In the genomic region with DNA sequence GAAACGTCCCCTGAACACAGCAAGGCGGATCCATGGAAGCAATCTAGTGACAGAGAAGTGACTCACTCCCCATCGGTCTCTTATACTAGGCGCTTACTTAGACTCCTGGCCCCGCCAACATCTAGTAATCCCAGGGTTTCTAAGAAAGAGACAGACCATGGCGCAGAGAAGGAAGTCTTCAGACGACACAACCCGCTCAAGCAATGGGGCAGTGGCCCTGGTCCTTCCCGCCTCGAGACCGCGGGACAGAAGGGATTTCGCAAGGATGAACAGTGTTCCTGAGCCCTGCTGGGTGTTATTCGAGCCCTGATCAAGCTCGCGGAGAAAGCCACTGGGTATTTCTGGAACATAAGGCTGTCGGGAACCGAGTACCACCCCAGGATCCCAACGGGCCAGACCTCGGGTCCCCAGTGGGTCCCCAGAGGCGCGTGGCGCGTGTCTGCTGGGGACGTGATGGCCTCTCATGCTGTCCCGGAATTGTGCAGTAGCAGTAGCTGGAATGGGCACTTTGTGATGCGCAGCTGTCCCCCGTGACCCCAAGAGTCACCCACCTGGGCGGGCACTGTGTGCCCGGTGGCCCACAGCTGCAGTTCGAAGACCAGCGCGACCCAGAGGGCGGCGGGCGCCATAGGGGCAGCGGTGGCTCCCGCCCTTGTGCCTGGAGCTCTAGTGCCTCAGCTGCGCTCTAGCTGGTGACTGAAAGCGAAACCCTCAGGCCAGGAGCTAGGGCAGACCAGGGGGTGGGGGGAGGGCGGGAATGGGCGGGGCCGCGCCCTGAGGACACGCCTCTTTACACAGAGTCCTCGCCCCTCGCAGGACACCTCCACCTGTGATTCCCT, we compare ENCODE assay signal across 8 mouse cellular contexts. TPM values are rescaled to one million over a fixed set of nuclear protein-coding genes. Genes with fewer than 3 reads are reported as not detected.
DNase-seq lines count a peak whose midpoint lies in the region; ATAC-seq and TF ChIP-seq lines count a peak whose summit lies in the region.

Gene Tnfrsf1b, minus strand, starts transcription at position 698 of the 839 bp plus-strand sequence.

- TF ChIP-seq EP300 in MEL (IDR thresholded peaks at IDR 0.05; ENCODE audit: low read depth in 1 of 2, low read length in 2 of 2): no peak

- ATAC-seq in intestine, postnatal 0 days: peak; percentile 95
- peak; percentile 81 for ATAC-seq in neural tube, embryonic 14.5 days (ENCODE audit: low read depth)

- H3K4me1 ChIP-seq in MEL (ENCODE audit: control insufficient read depth in 1 of 2, insufficient read depth in 2 of 2, low read length in 2 of 2): peaks cover 0 to 11% of the 10 kb centered on the region in 2 experiments; a peak in 2 of 4 replicates
- no peaks in the 10 kb centered on the region for H3K4me1 ChIP-seq in cortical plate, adult 2 months (ENCODE audit: control insufficient read depth, insufficient read depth, low read length)
- no peaks in the 10 kb centered on the region for H3K4me1 ChIP-seq in intestine, postnatal 0 days (replicated peaks; ENCODE audit: control insufficient read depth, insufficient read depth, low read length)
- peaks cover 5% of the 10 kb centered on the region; the same call in 1 of the 2 replicates for H3K4me1 ChIP-seq in lung, adult 2 months (ENCODE audit: control insufficient read depth, insufficient read depth, low read length)
- H3K4me1 ChIP-seq in neural tube, embryonic 14.5 days (ENCODE audit: control insufficient read depth, insufficient read depth, low read length): 0 out of 2 replicates have a peak, but pooled peaks cover 4% of the 10 kb centered on the region

- no peak for TF ChIP-seq RAD21 in MEL (IDR thresholded peaks at IDR 0.05; ENCODE audit: low read depth, low read length)

- H3K79me2 ChIP-seq in MEL (ENCODE audit: control insufficient read depth, insufficient read depth, low read length, poor library complexity): no peaks in the 10 kb centered on the region

- peak within 1 kb of the TSS; percentile 71 for H3K9ac ChIP-seq in MEL (ENCODE audit: control insufficient read depth, low read depth, low read length, poor library complexity, severe bottlenecking)
- H3K9ac ChIP-seq in intestine, postnatal 0 days (ENCODE audit: low read depth, low read length): peak within 1 kb of the TSS; percentile 46
- peak within 1 kb of the TSS; percentile 61 for H3K9ac ChIP-seq in neural tube, embryonic 14.5 days (replicated peaks; ENCODE audit: low read depth, low read length)

- H3K9me3 ChIP-seq in MEL (replicated peaks; ENCODE audit: insufficient read depth, low read length): no peaks in the 10 kb centered on the region
- no peaks in the 10 kb centered on the region for H3K9me3 ChIP-seq in intestine, postnatal 0 days (ENCODE audit: control insufficient read depth)
- no peaks in the 10 kb centered on the region for H3K9me3 ChIP-seq in neural tube, embryonic 14.5 days (ENCODE audit: control insufficient read depth, low read length)

- peak in 1 of 2 experiments; percentile 39; a peak in 1 of 4 replicates for TF ChIP-seq POLR2A in MEL (IDR thresholded peaks at IDR 0.05; ENCODE audit: control insufficient read depth in 1 of 2, insufficient read depth in 1 of 2, low read depth in 1 of 2, low read length in 2 of 2, poor library complexity in 1 of 2)
- peak; percentile 35; the same call in 1 of the 2 replicates for TF ChIP-seq POLR2A in cortical plate, adult 2 months (IDR thresholded peaks at IDR 0.05; ENCODE audit: extremely low read depth, insufficient read depth, low read length)
- peak; percentile 91 for TF ChIP-seq POLR2A in lung, adult 2 months (IDR thresholded peaks at IDR 0.05; ENCODE audit: borderline replicate concordance, extremely low read depth, low read depth, low read length)

- H3K4me3 ChIP-seq in MEL (ENCODE audit: control insufficient read depth in 1 of 2, insufficient read depth in 1 of 2, low read depth in 2 of 2, low read length in 2 of 2): peak within 1 kb of the TSS; percentile 69 to 92
- peak within 1 kb of the TSS; percentile 48 for H3K4me3 ChIP-seq in cortical plate, adult 2 months (ENCODE audit: insufficient read depth, low read length)
- H3K4me3 ChIP-seq in intestine, postnatal 0 days (ENCODE audit: low read depth, low read length): peak within 1 kb of the TSS; percentile 58
- peak within 1 kb of the TSS; percentile 78 for H3K4me3 ChIP-seq in lung, adult 2 months (replicated peaks; ENCODE audit: extremely low read depth, low read depth, low read length)
- H3K4me3 ChIP-seq in neural tube, embryonic 14.5 days (ENCODE audit: low read depth, low read length): peak within 1 kb of the TSS; percentile 41

- no peak for TF ChIP-seq CTCF in MEL (IDR thresholded peaks at IDR 0.05 in 2 of 3, conservative IDR thresholded peaks at IDR 0.05 in 1 of 3; ENCODE audit: control insufficient read depth in 1 of 3, insufficient read depth in 1 of 3, low read depth in 2 of 3, low read length in 3 of 3, poor library complexity in 1 of 3, severe bottlenecking in 1 of 3)
- TF ChIP-seq CTCF in cortical plate, adult 2 months (IDR thresholded peaks at IDR 0.05; ENCODE audit: extremely low read depth, insufficient read depth, low read length): no peak
- TF ChIP-seq CTCF in intestine, postnatal 0 days (IDR thresholded peaks at IDR 0.05; ENCODE audit: low read depth): peak; percentile 6; the same call in 1 of the 2 replicates
- TF ChIP-seq CTCF in lung, adult 2 months (IDR thresholded peaks at IDR 0.05; ENCODE audit: insufficient read depth, low read length): no peak

- H3K27ac ChIP-seq in MEL (ENCODE audit: control insufficient read depth, low read depth, low read length): no peak within 1 kb of the TSS
- 0 out of 2 replicates have a peak within 1 kb of the TSS, but pooled peaks have one; percentile 29 for H3K27ac ChIP-seq in cortical plate, adult 2 months (ENCODE audit: insufficient read depth, low read length)
- no peak within 1 kb of the TSS for H3K27ac ChIP-seq in intestine, postnatal 0 days (ENCODE audit: low read depth, low read length)
- H3K27ac ChIP-seq in neural tube, embryonic 14.5 days (ENCODE audit: low read depth, low read length): no peak within 1 kb of the TSS

- H3K27me3 ChIP-seq in MEL (ENCODE audit: control insufficient read depth in 1 of 2, insufficient read depth in 2 of 2, low read length in 2 of 2): peaks cover 0 to 5% of the 10 kb centered on the region in 2 experiments; a peak in 1 of 4 replicates
- no peaks in the 10 kb centered on the region for H3K27me3 ChIP-seq in intestine, postnatal 0 days (replicated peaks; ENCODE audit: control insufficient read depth, insufficient read depth, low read length)
- H3K27me3 ChIP-seq in neural tube, embryonic 14.5 days (ENCODE audit: control insufficient read depth, insufficient read depth, low read length): peaks cover 6% of the 10 kb centered on the region; the same call in 1 of the 2 replicates

- H3K36me3 ChIP-seq in MEL (ENCODE audit: control insufficient read depth in 1 of 2, insufficient read depth in 2 of 2, low read length in 2 of 2): no peaks in the 10 kb centered on the region
- no peaks in the 10 kb centered on the region for H3K36me3 ChIP-seq in intestine, postnatal 0 days (ENCODE audit: control insufficient read depth, insufficient read depth)
- H3K36me3 ChIP-seq in neural tube, embryonic 14.5 days (ENCODE audit: control insufficient read depth, insufficient read depth, low read length): no peaks in the 10 kb centered on the region

- under 1% methylated on average over 47 of the region's 47 CpGs for WGBS in intestine, postnatal 0 days
- 1% methylated on average over 47 of the region's 47 CpGs for WGBS in lung, adult 2 months
- WGBS in neural tube, embryonic 14.5 days: 1% methylated on average over 47 of the region's 47 CpGs

- DNase-seq in MEL (ENCODE audit: low read depth, low spot score): peak; percentile 55
- peak; percentile 99 for DNase-seq in heart, adult 11 months
- DNase-seq in lung, adult 2 months: peak; percentile 70
- peak; percentile 45 for DNase-seq in urinary bladder, postnatal 25 days (ENCODE audit: low spot score)
- no peak for DNase-seq in frontal cortex, postnatal 14 days (ENCODE audit: low spot score in 2 of 2)

- H3K4me2 ChIP-seq in intestine, postnatal 0 days (replicated peaks; ENCODE audit: low read depth): peak within 1 kb of the TSS; percentile 84
- H3K4me2 ChIP-seq in neural tube, embryonic 14.5 days (ENCODE audit: low read depth, low read length): peak within 1 kb of the TSS; percentile 78

TF ChIP-seq in MEL, 35 proteins besides CTCF, POLR2A, EP300 and RAD21:
- TF ChIP-seq MYB (IDR thresholded peaks at IDR 0.05; ENCODE audit: low read depth, low read length) (no peak), NELFE (IDR thresholded peaks at IDR 0.05; ENCODE audit: low read depth, low read length) (peak; percentile 39; the same call in 1 of the 2 replicates), SIN3A (IDR thresholded peaks at IDR 0.05; ENCODE audit: low read length) (0 out of 2 replicates have a peak, but pooled peaks have one; percentile 18)

RNA-seq across cellular contexts. Expression of gene Tnfrsf1b, which starts in this region (rescaled TPM):
- total RNA-seq in MEL (2012; rRNA removed): 0.33 and 0.58 TPM in 2 replicates
- polyA plus RNA-seq in MEL (2012; ENCODE audit: insufficient read depth in 1 of 2, insufficient read length in 2 of 2, low read depth in 1 of 2, low replicate concordance in 2 of 2, missing spikeins in 1 of 2): 1 to 10 TPM in 1 of 2 experiments, not detected in 1; 1.2 TPM
- polyA plus RNA-seq in cortical plate, adult 2 months (2012; rRNA removed): 3.1 and 3.6 TPM in 2 replicates
- 2.8 and 2.9 TPM in 2 replicates for polyA plus RNA-seq in intestine, postnatal 0 days (2015; fragmentation: Nextera tagmentation; extraction: Ambion mirVana)
- polyA plus RNA-seq in lung, adult 2 months (2012; rRNA removed): 32.2 and 39.5 TPM in 2 replicates
- polyA plus RNA-seq in neural tube, embryonic 14.5 days (2014; fragmentation: Nextera tagmentation; extraction: Ambion mirVana): 3.6 and 4.6 TPM in 2 replicates

Comparison
In these comparisons a context has a peak if more than half of its experiments do, and no peak if none do; other contexts are left out.
1. DNase-seq: peak in MEL (single experiment), heart, adult 11 months (single experiment), lung, adult 2 months (single experiment) and urinary bladder, postnatal 25 days (single experiment); none in frontal cortex, postnatal 14 days (0 of 2).
2. Peak in every context shown above with its lines, with median percentiles within 50 percentile points of each other: H3K4me3 ChIP-seq and H3K9ac ChIP-seq.